Mouse (Mus musculus) neural tube, embryonic 15.5 days (tissue): ENCODE measurements around the gene Rock2. TPM values are rescaled to one million over a fixed set of nuclear protein-coding genes. Genes with fewer than 3 reads are reported as not detected.

Source experiments
- ATAC-seq: fragments of 200-750 bp; cut with Nextera tagmentation; 2 replicates; pipeline ENCODE4 v1.8.0; 2017; ENCODE audit warnings: mild to moderate bottlenecking, moderate TSS enrichment, moderate library complexity; ENCODE audit not compliant: low FRiP score
- H3K27ac ChIP-seq: fragments of 300-500 bp; sonication (generic); replicated peaks from 2 replicates; pipeline ENCODE4 v1.5.1; 2015; ENCODE audit warnings: mild to moderate bottlenecking, inconsistent platforms
- H3K27me3 ChIP-seq: fragments of 300-500 bp; sonication (generic); replicated peaks from 2 replicates; pipeline ENCODE4 v1.6.1; 2015; ENCODE audit warnings: inconsistent platforms
- H3K36me3 ChIP-seq: fragments of 300-500 bp; sonication (generic); 2 replicates; pipeline ENCODE4 v1.6.1; 2015; ENCODE audit warnings: inconsistent platforms
- H3K4me1 ChIP-seq: fragments of 300-500 bp; sonication (generic); 2 replicates; pipeline ENCODE4 v1.6.1; 2015; ENCODE audit warnings: inconsistent platforms
- H3K4me2 ChIP-seq: fragments of 300-500 bp; sonication (generic); 2 replicates; pipeline ENCODE4 v1.6.1; 2015; ENCODE audit warnings: inconsistent platforms, mild to moderate bottlenecking, moderate library complexity
- H3K4me3 ChIP-seq: fragments of 300-500 bp; sonication (generic); replicated peaks from 2 replicates; pipeline ENCODE4 v1.5.1; 2015; ENCODE audit warnings: mild to moderate bottlenecking, inconsistent platforms
- H3K9ac ChIP-seq: fragments of 300-500 bp; sonication (generic); replicated peaks from 2 replicates; pipeline ENCODE4 v1.6.1; 2015; ENCODE audit warnings: mild to moderate bottlenecking, inconsistent platforms
- H3K9me3 ChIP-seq: fragments of 300-500 bp; sonication (generic); replicated peaks from 2 replicates; pipeline ENCODE4 v1.6.1; 2016; ENCODE audit warnings: inconsistent platforms
- WGBS: fragments of 180-500 bp; shearing (Covaris S2); methylation state at CpG from one replicate; pipeline ENCODE4 v1.1.7; 2015; ENCODE audit warnings: mixed read lengths; 5-methylcytosine and 5-hydroxymethylcytosine counted together
- polyA plus RNA-seq: library from polyadenylated mRNA; unstranded; fragments of >200 nt; fragmentation: Nextera tagmentation; extraction: Ambion mirVana; gene quantifications from 2 replicates; pipeline ENCODE4 v1.2.1, GENCODE M21; 2015

Gene Rock2
- polyA plus RNA-seq, 1 experiment from 2014 or later, result 13.7 TPM

DNA sequence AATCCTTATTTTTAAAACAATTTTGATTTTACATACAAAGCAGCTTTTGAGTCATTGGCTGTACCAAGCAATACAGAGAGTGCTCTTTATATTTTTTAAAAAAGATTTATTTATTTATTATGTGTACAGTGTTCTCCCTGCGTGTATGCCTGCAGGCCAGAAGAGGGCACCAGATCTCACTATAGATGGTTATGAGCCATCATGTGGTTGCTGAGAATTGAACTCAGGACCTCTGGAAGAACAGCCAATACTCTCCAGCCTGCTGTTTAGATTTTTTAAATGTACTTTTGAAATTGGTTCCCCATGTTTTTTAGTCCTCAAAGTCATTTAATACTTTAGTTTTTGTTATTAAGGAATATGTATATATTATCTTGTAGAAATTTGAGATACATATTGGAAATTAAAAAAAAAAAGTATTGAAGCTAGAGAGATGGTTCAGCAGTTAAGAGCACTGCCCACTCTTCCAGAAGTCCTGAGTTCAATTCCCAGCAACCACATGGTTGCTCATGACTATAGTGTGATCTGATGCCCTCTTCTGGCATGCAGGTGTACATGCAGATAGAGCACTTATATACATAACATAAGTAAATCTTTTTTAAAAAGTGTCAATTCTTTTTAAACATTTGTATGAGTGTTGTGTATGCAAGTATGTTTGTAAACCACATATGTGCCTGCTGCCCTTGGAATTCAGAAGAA is 13.4 kb downstream of the Rock2 start:
- H3K4me2 ChIP-seq, result no peak overlapping the region
- ATAC-seq, result no peak
- H3K4me3 ChIP-seq, result no peak overlapping the region
- WGBS, result 96% methylated on average over 1 of the region's 1 CpGs
- H3K36me3 ChIP-seq, result no peaks in the 10 kb centered on the region
- H3K9me3 ChIP-seq, result no peaks in the 10 kb centered on the region
- no peaks in the 10 kb centered on the region for H3K27me3 ChIP-seq
- no peak overlapping the region for H3K27ac ChIP-seq
- H3K9ac ChIP-seq, result no peak overlapping the region
- H3K4me1 ChIP-seq, result no peaks in the 10 kb centered on the region

DNA sequence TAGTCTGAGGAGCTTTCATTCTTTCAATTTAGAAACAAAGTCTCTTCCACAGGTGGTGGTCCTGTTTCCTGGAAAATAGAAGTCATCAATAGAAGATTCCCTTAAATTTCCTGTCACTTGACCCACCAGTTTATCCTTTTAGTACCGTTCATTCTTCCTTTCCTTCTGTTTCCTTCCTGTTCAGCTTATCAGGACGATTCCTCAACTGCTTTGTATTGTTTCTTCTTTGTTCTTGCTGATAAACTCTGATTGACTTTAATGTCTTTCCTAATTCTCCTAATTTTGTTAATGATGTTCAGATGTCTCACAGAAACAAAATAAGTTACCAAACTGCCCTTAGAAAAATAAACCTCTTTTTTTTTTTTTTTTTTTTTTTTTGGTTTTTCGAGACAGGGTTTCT is 16.8 kb downstream of the Rock2 start:
- Histone ChIP-seq H3K4me2 (no peak overlapping the region), H3K9ac (no peak overlapping the region), H3K27ac (no peak overlapping the region), H3K27me3 (no peaks in the 10 kb centered on the region), H3K4me1 (no peaks in the 10 kb centered on the region), H3K36me3 (no peaks in the 10 kb centered on the region), H3K9me3 (no peaks in the 10 kb centered on the region), H3K4me3 (no peak overlapping the region)
- 80% methylated on average over 2 of the region's 3 CpGs for WGBS
- ATAC-seq, result no peak

DNA sequence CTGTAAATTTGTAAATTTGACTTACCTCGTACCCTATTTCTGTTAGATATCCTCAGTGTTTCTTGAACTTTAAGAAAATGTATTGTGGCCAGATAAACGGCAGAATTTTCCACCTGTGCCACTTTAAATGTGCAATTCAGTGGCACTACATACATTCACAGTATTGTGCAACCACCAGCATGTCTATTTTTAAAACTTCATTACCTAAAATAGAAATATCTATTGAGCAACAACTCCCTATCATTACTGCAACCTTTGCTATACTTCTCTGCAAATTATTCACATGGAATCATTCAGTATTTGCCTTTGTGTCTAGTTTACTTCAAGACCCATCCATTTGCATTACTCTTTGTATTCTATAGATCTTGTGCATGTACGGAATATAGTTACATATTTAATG is 17.9 kb downstream of the Rock2 start:
- Histone ChIP-seq H3K27ac (no peak overlapping the region), H3K4me2 (no peak overlapping the region), H3K4me3 (no peak overlapping the region), H3K36me3 (no peaks in the 10 kb centered on the region), H3K27me3 (no peaks in the 10 kb centered on the region), H3K4me1 (no peaks in the 10 kb centered on the region), H3K9me3 (no peaks in the 10 kb centered on the region), H3K9ac (no peak overlapping the region)
- 92% methylated on average over 3 of the region's 3 CpGs for WGBS
- no peak for ATAC-seq

DNA sequence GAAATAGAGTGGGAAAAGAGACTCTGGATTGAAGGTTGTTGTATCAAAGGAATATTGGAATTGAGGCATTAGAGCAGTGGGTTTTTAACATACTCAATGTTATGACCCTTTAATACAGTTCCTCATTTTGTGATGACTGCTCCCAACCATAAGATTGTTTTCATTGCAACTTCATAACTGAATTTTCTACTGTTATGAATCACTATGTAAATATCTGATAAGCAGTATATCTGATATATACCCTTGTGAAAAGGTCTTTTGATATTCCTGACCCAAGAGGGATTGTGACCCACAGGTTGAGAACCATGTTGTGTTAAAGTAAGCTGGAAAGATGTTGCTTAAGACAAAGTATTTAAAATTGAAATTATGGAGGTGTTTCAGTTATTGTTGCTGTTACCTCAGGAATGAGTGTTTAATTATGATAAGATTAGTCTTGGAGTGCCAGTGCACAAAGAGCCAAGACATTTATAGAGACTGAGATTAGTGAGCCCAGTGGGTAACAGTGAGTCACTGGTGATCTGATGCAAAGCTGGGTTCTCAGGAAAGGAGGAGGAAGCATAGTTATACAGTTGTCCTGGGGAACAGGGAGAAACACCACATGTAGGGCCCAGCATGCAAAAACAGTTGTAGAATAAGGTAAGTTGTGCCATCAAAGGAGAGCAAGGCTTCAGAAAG is 25.6 kb downstream of the Rock2 start:
- no peak overlapping the region for H3K4me2 ChIP-seq
- no peak overlapping the region for H3K9ac ChIP-seq
- H3K9me3 ChIP-seq, result no peaks in the 10 kb centered on the region
- no peaks in the 10 kb centered on the region for H3K27me3 ChIP-seq
- H3K27ac ChIP-seq, result no peak overlapping the region
- H3K4me1 ChIP-seq, result no peaks in the 10 kb centered on the region
- H3K4me3 ChIP-seq, result no peak overlapping the region
- no peaks in the 10 kb centered on the region for H3K36me3 ChIP-seq
- ATAC-seq, result no peak

DNA sequence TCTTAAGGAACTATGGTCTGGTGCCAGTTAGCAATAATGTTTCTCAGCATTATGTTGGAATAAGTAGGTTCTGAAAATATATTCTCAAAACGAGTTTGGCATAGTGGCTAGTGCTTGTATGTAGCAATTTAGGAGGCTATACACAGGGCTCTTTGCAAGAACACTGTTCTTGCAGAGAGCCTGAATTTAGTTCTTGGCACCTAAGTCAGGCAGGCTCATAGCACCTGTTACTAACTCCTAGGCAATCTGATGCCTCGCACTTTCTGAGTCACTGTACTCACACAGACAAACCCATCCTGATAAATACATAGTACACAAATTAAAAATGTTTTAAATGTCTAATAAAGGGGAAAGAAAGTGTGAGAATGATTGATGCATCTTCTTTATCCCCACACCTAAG is 33.2 kb downstream of the Rock2 start:
- 89% methylated on average over 2 of the region's 2 CpGs for WGBS
- no peak for ATAC-seq
- H3K4me1 ChIP-seq, result no peaks in the 10 kb centered on the region

DNA sequence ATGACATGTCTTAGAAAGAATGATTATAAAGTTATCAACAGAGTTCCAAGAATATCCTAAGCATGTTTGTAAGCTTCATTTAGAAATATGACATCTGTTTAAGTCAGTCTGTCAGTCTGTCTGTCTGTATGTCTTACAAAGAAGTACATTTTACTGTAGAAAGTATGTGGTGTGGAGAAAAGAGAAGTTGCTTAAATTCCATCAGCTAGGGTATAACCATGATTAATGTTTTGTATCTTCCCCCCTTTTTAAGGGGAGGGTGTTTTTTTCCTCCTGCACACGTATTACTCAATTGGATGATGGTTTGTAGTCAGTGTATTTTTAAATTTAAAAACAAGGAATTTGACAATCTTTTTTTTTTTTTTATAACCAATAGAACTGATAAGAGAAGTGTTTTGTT is 39.7 kb downstream of the Rock2 start:
- ATAC-seq, result no peak
- Histone ChIP-seq H3K9ac (no peak overlapping the region), H3K9me3 (no peaks in the 10 kb centered on the region), H3K27ac (no peak overlapping the region), H3K27me3 (no peaks in the 10 kb centered on the region), H3K36me3 (no peaks in the 10 kb centered on the region), H3K4me1 (no peaks in the 10 kb centered on the region), H3K4me3 (no peak overlapping the region), H3K4me2 (no peak overlapping the region)
- WGBS, result 88% methylated on average over 1 of the region's 1 CpGs

More for the DNA sequence above, 33.2 kb downstream of the Rock2 start:
- Histone ChIP-seq H3K27ac (no peak overlapping the region), H3K4me3 (no peak overlapping the region), H3K9me3 (no peaks in the 10 kb centered on the region), H3K36me3 (no peaks in the 10 kb centered on the region), H3K4me2 (no peak overlapping the region), H3K9ac (no peak overlapping the region), H3K27me3 (no peaks in the 10 kb centered on the region)

DNA sequence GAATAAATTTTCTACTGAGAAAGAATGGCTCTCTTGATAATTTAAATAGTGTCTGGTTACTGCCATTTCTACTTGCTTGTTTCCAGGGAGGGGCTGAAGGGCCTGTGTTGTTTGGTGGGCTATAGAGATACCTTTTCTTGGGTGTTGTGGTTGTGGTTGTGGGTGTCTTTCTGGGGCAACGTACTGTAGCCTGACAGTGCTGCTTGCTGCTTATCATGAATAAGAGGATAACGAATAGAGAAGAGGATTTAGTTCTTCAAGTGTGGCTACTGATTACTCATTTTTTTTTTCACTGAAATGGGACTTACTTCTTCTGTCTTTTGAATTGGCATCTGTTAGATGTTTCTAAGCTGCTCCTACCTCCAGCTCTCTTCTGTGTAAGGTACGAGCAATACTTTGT is 47.3 kb downstream of the Rock2 start:
- no peak overlapping the region for H3K27ac ChIP-seq
- no peak overlapping the region for H3K4me3 ChIP-seq
- H3K27me3 ChIP-seq, result no peaks in the 10 kb centered on the region
- ATAC-seq, result no peak
- no peaks in the 10 kb centered on the region for H3K9me3 ChIP-seq
- H3K36me3 ChIP-seq, result peaks cover 3% of the 10 kb centered on the region; the same call in 1 of the 2 replicates
- H3K4me2 ChIP-seq, result no peak overlapping the region
- WGBS, result 95% methylated on average over 3 of the region's 3 CpGs
- H3K4me1 ChIP-seq, result no peaks in the 10 kb centered on the region
- no peak overlapping the region for H3K9ac ChIP-seq

DNA sequence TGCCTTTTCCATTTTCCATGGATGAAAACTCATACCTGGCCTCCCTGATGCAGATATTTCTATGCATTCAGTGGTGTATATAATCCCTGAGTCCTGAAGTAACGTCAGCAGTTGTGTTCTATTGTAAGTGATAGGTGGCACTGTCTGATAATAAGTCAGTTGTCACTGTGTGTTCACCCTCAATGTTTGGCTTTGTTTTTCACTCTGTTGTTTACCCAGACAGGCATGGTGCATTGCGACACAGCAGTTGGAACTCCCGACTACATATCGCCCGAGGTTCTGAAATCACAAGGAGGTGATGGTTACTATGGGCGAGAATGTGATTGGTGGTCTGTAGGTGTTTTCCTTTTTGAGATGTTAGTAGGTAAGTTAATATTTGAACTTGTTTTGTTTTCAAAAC is 53.5 kb downstream of the Rock2 start:
- 92% methylated on average over 6 of the region's 6 CpGs for WGBS
- H3K4me1 ChIP-seq, result no peaks in the 10 kb centered on the region
- H3K36me3 ChIP-seq, result peaks cover 3% of the 10 kb centered on the region; the same call in 1 of the 2 replicates
- ATAC-seq, result no peak
- H3K4me3 ChIP-seq, result no peak overlapping the region
- H3K9ac ChIP-seq, result no peak overlapping the region
- H3K9me3 ChIP-seq, result no peaks in the 10 kb centered on the region
- no peak overlapping the region for H3K27ac ChIP-seq
- no peak overlapping the region for H3K4me2 ChIP-seq
- H3K27me3 ChIP-seq, result no peaks in the 10 kb centered on the region

DNA sequence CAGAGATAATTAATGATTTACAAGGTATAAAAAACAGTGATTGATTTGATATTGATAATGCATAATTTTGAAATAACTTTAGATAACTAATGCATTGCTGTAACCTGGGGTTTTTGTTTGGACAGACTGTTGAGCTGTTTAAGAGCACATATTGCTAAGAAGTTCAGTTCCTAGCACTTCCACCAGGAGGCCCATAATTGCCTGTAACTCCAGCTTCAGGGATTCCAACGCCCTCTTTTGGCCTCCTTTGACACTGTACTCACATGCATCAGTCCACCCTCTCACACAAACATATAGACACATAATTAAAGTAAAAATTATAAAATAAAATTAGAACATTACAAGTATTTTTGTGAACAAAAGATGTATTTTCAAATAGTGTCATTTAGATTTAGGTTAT is 64.2 kb downstream of the Rock2 start:
- 89% methylated on average over 1 of the region's 1 CpGs for WGBS
- ATAC-seq, result no peak
- H3K36me3 ChIP-seq, result peaks cover 46% of the 10 kb centered on the region
- H3K27ac ChIP-seq, result no peak overlapping the region
- no peak overlapping the region for H3K4me2 ChIP-seq
- H3K9me3 ChIP-seq, result no peaks in the 10 kb centered on the region
- H3K9ac ChIP-seq, result no peak overlapping the region
- H3K4me1 ChIP-seq, result no peaks in the 10 kb centered on the region
- H3K4me3 ChIP-seq, result no peak overlapping the region
- H3K27me3 ChIP-seq, result no peaks in the 10 kb centered on the region

DNA sequence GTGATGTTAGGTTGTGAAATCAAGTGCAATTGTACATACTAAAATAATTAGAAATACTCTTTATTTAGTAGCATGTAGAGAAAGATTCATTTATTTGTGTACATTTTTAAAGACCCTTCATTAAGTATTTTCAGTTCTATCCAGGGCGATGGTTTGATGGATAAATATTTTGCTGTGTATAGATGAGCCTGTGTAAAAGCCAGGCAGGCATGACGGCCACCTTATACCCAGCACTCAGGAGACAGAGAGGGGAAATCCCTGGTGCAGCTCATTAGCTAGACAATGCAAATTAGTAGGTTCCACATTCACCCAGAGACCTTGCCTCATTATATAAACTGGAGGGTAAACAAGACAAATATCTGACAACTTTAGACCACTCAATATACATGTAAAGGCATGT is 68.7 kb downstream of the Rock2 start:
- H3K36me3 ChIP-seq, result peaks cover 39% of the 10 kb centered on the region
- ATAC-seq, result no peak

DNA sequence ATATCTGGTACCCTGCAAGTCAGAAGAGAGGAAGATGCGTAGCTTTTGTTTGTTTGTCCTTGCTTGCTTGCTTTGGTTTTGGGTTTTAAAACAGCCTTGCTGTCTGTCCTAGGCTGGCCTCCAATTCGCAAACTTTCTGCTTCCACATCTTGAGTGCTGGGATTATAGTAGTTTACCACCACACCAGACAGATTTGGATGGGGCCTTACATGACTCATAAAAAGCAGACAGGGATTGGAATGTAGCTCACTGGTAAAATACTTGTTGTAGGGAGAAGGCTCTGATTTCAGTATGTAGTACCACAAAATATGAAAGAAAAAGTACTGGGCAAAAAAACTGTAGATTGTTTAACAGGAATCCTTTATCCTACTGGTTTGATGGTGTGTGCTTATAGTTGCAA is 72.1 kb downstream of the Rock2 start:
- Histone ChIP-seq H3K9me3 (no peaks in the 10 kb centered on the region), H3K4me1 (no peaks in the 10 kb centered on the region), H3K27ac (no peak overlapping the region), H3K4me2 (no peak overlapping the region), H3K27me3 (no peaks in the 10 kb centered on the region), H3K4me3 (no peak overlapping the region), H3K36me3 (peaks cover 30% of the 10 kb centered on the region), H3K9ac (no peak overlapping the region)
- WGBS, result 96% methylated on average over 2 of the region's 2 CpGs
- ATAC-seq, result no peak

More for the DNA sequence above, 68.7 kb downstream of the Rock2 start:
- H3K9me3 ChIP-seq, result no peaks in the 10 kb centered on the region
- WGBS, result 70% methylated on average over 2 of the region's 2 CpGs
- no peak overlapping the region for H3K4me2 ChIP-seq
- no peak overlapping the region for H3K4me3 ChIP-seq
- no peaks in the 10 kb centered on the region for H3K4me1 ChIP-seq
- H3K27ac ChIP-seq, result no peak overlapping the region
- no peak overlapping the region for H3K9ac ChIP-seq
- no peaks in the 10 kb centered on the region for H3K27me3 ChIP-seq

DNA sequence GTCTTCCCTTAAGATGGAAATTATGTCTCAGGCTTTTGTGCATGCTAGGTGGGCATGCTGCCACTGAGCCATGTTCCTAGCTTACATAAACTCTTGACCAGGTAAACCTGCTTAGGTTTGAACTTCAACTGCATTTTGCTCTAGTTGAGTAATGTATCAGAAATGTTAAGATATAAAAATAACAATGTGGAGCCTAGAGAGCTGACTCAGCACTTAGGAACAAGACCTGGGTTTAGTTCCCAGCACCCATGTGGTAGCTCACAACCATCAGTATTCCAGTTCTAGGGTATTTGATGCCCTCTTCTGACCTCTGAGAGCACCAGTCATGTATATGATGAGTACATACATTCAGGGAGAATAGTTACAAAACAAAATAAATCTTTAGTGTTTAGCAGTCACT is 82.4 kb downstream of the Rock2 start:
- H3K36me3 ChIP-seq, result peaks cover 69% of the 10 kb centered on the region
- no peak overlapping the region for H3K4me2 ChIP-seq
- ATAC-seq, result no peak

More for the DNA sequence above, 82.4 kb downstream of the Rock2 start:
- Histone ChIP-seq H3K9me3 (no peaks in the 10 kb centered on the region), H3K4me3 (no peak overlapping the region), H3K27me3 (no peaks in the 10 kb centered on the region), H3K9ac (no peak overlapping the region), H3K4me1 (no peaks in the 10 kb centered on the region), H3K27ac (no peak overlapping the region)
